In genomic region chr13:28557032-28557570, GRCm38 (mm10) we compare ENCODE assay signal across 14 mouse cellular contexts.
DNase-seq lines count a peak whose midpoint lies in the region; ATAC-seq and TF ChIP-seq lines count a peak whose summit lies in the region.
"Had no signal": no experiment of that assay in that cellular context is flagged by ENCODE, and none has a peak within 500 bp of the region (broad histone marks: within the 10 kb centered on the region; RNA-seq: fewer than 3 reads in every experiment).

No protein-coding gene starts in this region.

- no peak for DNase-seq in midbrain, postnatal 0 days (ENCODE audit: low spot score)
- no peak for DNase-seq in embryonic facial prominence, embryonic 10.5 days (ENCODE audit: low spot score)
- no peak for DNase-seq in limb, embryonic 10.5 days (ENCODE audit: low spot score)
- DNase-seq in naive thymus-derived CD4-positive, alpha-beta T cell, adult 2 months (ENCODE audit: low read depth), result peak; percentile 39
- DNase-seq in embryo, embryonic 11 days, result no peak
- DNase-seq in spleen, postnatal 10 days (ENCODE audit: low spot score in 2 of 2), result no peak
- DNase-seq: cerebellum, postnatal 10 days; kidney, postnatal 14 days; lung, postnatal 4 days had no signal

- no peaks in the 10 kb centered on the region for H3K27me3 ChIP-seq in midbrain, embryonic 15.5 days (replicated peaks)
- no peaks in the 10 kb centered on the region for H3K27me3 ChIP-seq in midbrain, postnatal 0 days (ENCODE audit: insufficient read depth, low read length)
- no peaks in the 10 kb centered on the region for H3K27me3 ChIP-seq in embryonic facial prominence, embryonic 10.5 days (replicated peaks; ENCODE audit: low read depth, poor library complexity, severe bottlenecking)
- no peaks in the 10 kb centered on the region for H3K27me3 ChIP-seq in limb, embryonic 10.5 days (ENCODE audit: low read depth, poor library complexity, severe bottlenecking)
- H3K27me3 ChIP-seq in intestine, embryonic 15.5 days (replicated peaks), result no peaks in the 10 kb centered on the region
- H3K27me3 ChIP-seq: heart, embryonic 13.5 days had no signal

- no peak for TF ChIP-seq CTCF in midbrain, postnatal 0 days (IDR thresholded peaks at IDR 0.05)

- ATAC-seq in midbrain, embryonic 15.5 days (replicated peaks), result no peak
- ATAC-seq in midbrain, postnatal 0 days (ENCODE audit: low FRiP score), result no peak
- ATAC-seq in intestine, embryonic 15.5 days, result no peak
- ATAC-seq: intestine, embryonic 16.5 days had no signal

- H3K4me3 ChIP-seq in midbrain, embryonic 15.5 days, result no peak overlapping the region
- no peak overlapping the region for H3K4me3 ChIP-seq in midbrain, postnatal 0 days (ENCODE audit: low read depth, low read length)
- H3K4me3 ChIP-seq in embryonic facial prominence, embryonic 10.5 days, result no peak overlapping the region
- no peak overlapping the region for H3K4me3 ChIP-seq in limb, embryonic 10.5 days
- no peak overlapping the region for H3K4me3 ChIP-seq in intestine, embryonic 15.5 days (replicated peaks)
- H3K4me3 ChIP-seq: heart, embryonic 13.5 days had no signal

- 0 out of 2 replicates have a peak overlapping the region, but pooled peaks have one; percentile 29 for H3K27ac ChIP-seq in midbrain, embryonic 15.5 days
- H3K27ac ChIP-seq in midbrain, postnatal 0 days (ENCODE audit: low read depth, low read length), result no peak overlapping the region
- H3K27ac ChIP-seq in embryonic facial prominence, embryonic 10.5 days (replicated peaks), result peak overlapping the region; percentile 69; the same call in 1 of the 2 replicates
- H3K27ac ChIP-seq in limb, embryonic 10.5 days, result peak overlapping the region; percentile 69
- no peak overlapping the region for H3K27ac ChIP-seq in intestine, embryonic 15.5 days
- H3K27ac ChIP-seq: heart, embryonic 13.5 days had no signal

- H3K36me3 ChIP-seq in midbrain, embryonic 15.5 days (replicated peaks), result no peaks in the 10 kb centered on the region
- H3K36me3 ChIP-seq in midbrain, postnatal 0 days (ENCODE audit: insufficient read depth, low read length), result no peaks in the 10 kb centered on the region
- peaks cover 15% of the 10 kb centered on the region for H3K36me3 ChIP-seq in embryonic facial prominence, embryonic 10.5 days (replicated peaks)
- no peaks in the 10 kb centered on the region for H3K36me3 ChIP-seq in limb, embryonic 10.5 days
- H3K36me3 ChIP-seq in intestine, embryonic 15.5 days, result no peaks in the 10 kb centered on the region
- H3K36me3 ChIP-seq: G1E; heart, embryonic 13.5 days had no signal

- WGBS in midbrain, embryonic 15.5 days, result 91% methylated on average over 4 of the region's 4 CpGs
- WGBS in midbrain, postnatal 0 days, result 89% methylated on average over 4 of the region's 4 CpGs
- 80% methylated on average over 4 of the region's 4 CpGs for WGBS in embryonic facial prominence, embryonic 10.5 days
- WGBS in limb, embryonic 10.5 days, result 92% methylated on average over 4 of the region's 4 CpGs
- WGBS in intestine, embryonic 15.5 days, result 82% methylated on average over 4 of the region's 4 CpGs

- no peak overlapping the region for H3K9ac ChIP-seq in midbrain, embryonic 15.5 days
- no peak overlapping the region for H3K9ac ChIP-seq in midbrain, postnatal 0 days (replicated peaks; ENCODE audit: low read length, poor library complexity, severe bottlenecking)
- no peak overlapping the region for H3K9ac ChIP-seq in intestine, embryonic 15.5 days
- H3K9ac ChIP-seq: heart, embryonic 13.5 days had no signal

- H3K4me2 ChIP-seq in midbrain, embryonic 15.5 days, result no peak overlapping the region
- no peak overlapping the region for H3K4me2 ChIP-seq in midbrain, postnatal 0 days (ENCODE audit: low read depth, low read length, poor library complexity, severe bottlenecking)
- no peak overlapping the region for H3K4me2 ChIP-seq in intestine, embryonic 15.5 days (replicated peaks)
- H3K4me2 ChIP-seq: heart, embryonic 13.5 days had no signal

- peaks cover 24% of the 10 kb centered on the region for H3K4me1 ChIP-seq in midbrain, embryonic 15.5 days
- peaks cover 7% of the 10 kb centered on the region; the same call in 1 of the 2 replicates for H3K4me1 ChIP-seq in midbrain, postnatal 0 days (ENCODE audit: insufficient read depth, low read length)
- H3K4me1 ChIP-seq in embryonic facial prominence, embryonic 10.5 days, result peaks cover 50% of the 10 kb centered on the region
- peaks cover 45% of the 10 kb centered on the region for H3K4me1 ChIP-seq in limb, embryonic 10.5 days
- 0 out of 2 replicates have a peak, but pooled peaks cover 2% of the 10 kb centered on the region for H3K4me1 ChIP-seq in intestine, embryonic 15.5 days (replicated peaks)

- H3K9me3 ChIP-seq in midbrain, embryonic 15.5 days, result no peaks in the 10 kb centered on the region
- no peaks in the 10 kb centered on the region for H3K9me3 ChIP-seq in midbrain, postnatal 0 days (ENCODE audit: low read length)
- H3K9me3 ChIP-seq in embryonic facial prominence, embryonic 10.5 days, result no peaks in the 10 kb centered on the region
- H3K9me3 ChIP-seq in limb, embryonic 10.5 days (replicated peaks), result no peaks in the 10 kb centered on the region
- H3K9me3 ChIP-seq in intestine, embryonic 15.5 days, result no peaks in the 10 kb centered on the region
- H3K9me3 ChIP-seq: G1E; heart, embryonic 13.5 days had no signal

Comparison
In these comparisons a context has a peak if more than half of its experiments do, and no peak if none do; other contexts are left out.
1. H3K27ac ChIP-seq: peak in midbrain, embryonic 15.5 days (single experiment), embryonic facial prominence, embryonic 10.5 days (single experiment) and limb, embryonic 10.5 days (single experiment); none in midbrain, postnatal 0 days (single experiment) and intestine, embryonic 15.5 days (single experiment).